Mouse (Mus musculus) thymus, adult 2 months (tissue): ENCODE measurements around the gene Phtf2. TPM values are rescaled to one million over a fixed set of nuclear protein-coding genes. Genes with fewer than 3 reads are reported as not detected.
"Not testable (repeated sequence)": the region's sequence is repeated elsewhere in the genome, so short reads cannot be mapped to it uniquely, and the experiment has no call there.

Experiments used
- DNase-seq: peaks from one replicate; pipeline ENCODE4 v3.0.0; 2021
- H3K27ac ChIP-seq: fragments of 200-500 bp; 2 replicates; pipeline ENCODE4 v1.5.1; 2012; ENCODE audit warnings: low read length, control low read depth; ENCODE audit not compliant: control insufficient read depth, insufficient read depth
- H3K27me3 ChIP-seq: fragments of 200-500 bp; 2 replicates; pipeline ENCODE4 v1.6.1; 2012; ENCODE audit warnings: mild to moderate bottlenecking, low read length, moderate library complexity, mixed read lengths; ENCODE audit not compliant: control insufficient read depth, insufficient read depth
- H3K36me3 ChIP-seq: fragments of 200-500 bp; 2 replicates; pipeline ENCODE4 v1.6.1; 2012; ENCODE audit warnings: mild to moderate bottlenecking, low read length, moderate library complexity; ENCODE audit not compliant: control insufficient read depth, insufficient read depth
- H3K4me1 ChIP-seq: fragments of 200-500 bp; replicated peaks from 2 replicates; pipeline ENCODE4 v1.6.1; 2012; ENCODE audit warnings: low read length; ENCODE audit not compliant: control insufficient read depth, insufficient read depth
- H3K4me3 ChIP-seq: fragments of 200-500 bp; 2 replicates; pipeline ENCODE4 v1.5.1; 2012; ENCODE audit warnings: mild to moderate bottlenecking, low read length, control low read depth, moderate library complexity; ENCODE audit not compliant: control insufficient read depth, insufficient read depth
- WGBS: fragments of 180-500 bp; shearing (Covaris S2); methylation state at CpG from one replicate; pipeline ENCODE4 v1.1.7; 2018; 5-methylcytosine and 5-hydroxymethylcytosine counted together
- polyA plus RNA-seq: library from polyadenylated mRNA; depleted of rRNA; stranded (reverse); fragments of >200 nt; gene quantifications from 2 replicates; pipeline ENCODE4 v1.2.3, GENCODE M21; 2012; rRNA removed

Phtf2 gene
- polyA plus RNA-seq, 1 experiment = 4.5 TPM

DNA sequence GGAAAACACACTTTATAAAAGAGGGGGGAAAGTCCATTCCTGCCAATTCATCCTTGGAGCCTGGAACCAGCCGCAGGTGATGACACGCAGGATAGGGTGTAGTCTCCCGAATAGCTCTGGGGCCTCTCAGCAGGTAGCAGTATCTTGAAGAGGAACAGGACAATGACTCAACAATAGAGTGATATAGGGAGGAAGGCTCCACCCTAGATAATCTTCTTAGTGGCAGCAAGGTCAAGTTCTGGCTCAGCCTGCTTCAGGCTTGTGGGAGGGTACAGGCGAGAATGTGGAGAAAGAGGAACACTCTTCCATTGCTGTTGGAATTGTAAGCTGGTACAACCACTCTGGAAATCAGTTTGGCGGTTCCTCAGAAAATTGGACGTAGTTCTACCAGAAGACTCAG lies 171.1 kb downstream of the Phtf2 start:
- H3K4me1 ChIP-seq, H3K27ac ChIP-seq, DNase-seq, H3K36me3 ChIP-seq, H3K4me3 ChIP-seq, H3K27me3 ChIP-seq: not testable (repeated sequence)
- WGBS = 97% methylated on average over 6 of the region's 6 CpGs

Other genes starting within 250 kb of the Phtf2 start
- gene Tmem60, start 67 bp upstream of the Phtf2 start, polyA plus RNA-seq = 12.6 and 15.5 TPM in 2 replicates
- 15.0 and 17.6 TPM in 2 replicates for gene Rsbn1l, start 74.3 kb upstream of the Phtf2 start, polyA plus RNA-seq
- 26.9 and 31.5 TPM in 2 replicates for gene Ptpn12, start 173.8 kb upstream of the Phtf2 start, polyA plus RNA-seq